In genomic region chr15:80710608-80711363, GRCm38 (mm10) we compare ENCODE assay signal across 8 mouse cellular contexts. TPM values are rescaled to one million over a fixed set of nuclear protein-coding genes. Genes with fewer than 3 reads are reported as not detected.
DNase-seq lines count a peak whose midpoint lies in the region; ATAC-seq lines count a peak whose summit lies in the region.

TSS of gene Tnrc6b (plus strand) at chr15:80711313.

- peak; percentile 99 for ATAC-seq in hindbrain, embryonic 11.5 days (ENCODE audit: low FRiP score)

- H3K9ac ChIP-seq in hindbrain, embryonic 11.5 days (ENCODE audit: low read depth, low read length): peak within 1 kb of the TSS; percentile 73

- H3K4me3 ChIP-seq in hindbrain, embryonic 11.5 days (ENCODE audit: low read depth, low read length): peak within 1 kb of the TSS; percentile 98

- H3K27me3 ChIP-seq in hindbrain, embryonic 11.5 days (ENCODE audit: control insufficient read depth, insufficient read depth, low read length): no peaks in the 10 kb centered on the region

- peak within 1 kb of the TSS; percentile 96 for H3K4me2 ChIP-seq in hindbrain, embryonic 11.5 days (replicated peaks; ENCODE audit: low read depth, low read length)

- WGBS in hindbrain, embryonic 11.5 days: under 1% methylated on average over 39 of the region's 39 CpGs

- H3K4me1 ChIP-seq in hindbrain, embryonic 11.5 days (replicated peaks; ENCODE audit: control insufficient read depth, insufficient read depth, low read length): peaks cover 3% of the 10 kb centered on the region; the same call in 1 of the 2 replicates

- H3K27ac ChIP-seq in hindbrain, embryonic 11.5 days (ENCODE audit: low read depth, low read length): peak within 1 kb of the TSS; percentile 84

- no peaks in the 10 kb centered on the region for H3K9me3 ChIP-seq in hindbrain, embryonic 11.5 days (ENCODE audit: control insufficient read depth, low read length)

- DNase-seq in Muller cell, postnatal 12 days (ENCODE audit: inconsistent ontology term): peak; percentile 100
- peak; percentile 99 for DNase-seq in cerebellum, adult 9-11 months
- peak; percentile 98 to 99 for DNase-seq in frontal cortex, adult 2 months (ENCODE audit: extremely low spot score in 1 of 2, low spot score in 1 of 2)
- peak; percentile 97 for DNase-seq in hindbrain, embryonic 11.5 days (ENCODE audit: low spot score)
- peak; percentile 99 for DNase-seq in layer of hippocampus, postnatal 10 days (ENCODE audit: low spot score in 2 of 2)
- DNase-seq in lung, postnatal 10 days: peak; percentile 99
- DNase-seq in ovary, postnatal 36 days (ENCODE audit: low spot score): peak; percentile 97
- peak; percentile 99 for DNase-seq in thymus, postnatal 25 days

- no peaks in the 10 kb centered on the region for H3K36me3 ChIP-seq in hindbrain, embryonic 11.5 days (ENCODE audit: control insufficient read depth, insufficient read depth, low read length)

RNA-seq across cellular contexts. Expression of gene Tnrc6b, which starts in this region (rescaled TPM):
- 21.4 and 43.0 TPM in 2 replicates for polyA plus RNA-seq in frontal cortex, adult 2 months (2012; rRNA removed)
- polyA plus RNA-seq in hindbrain, embryonic 11.5 days (2014; fragmentation: Nextera tagmentation; extraction: Ambion mirVana): 20.1 and 24.9 TPM in 2 replicates
- 100 to 1,000 TPM; 106 to 112 TPM for total RNA-seq in layer of hippocampus, postnatal 10 days (2021)

Comparison
In these comparisons a context has a peak if more than half of its experiments do, and no peak if none do; other contexts are left out.
1. Peak in every context shown above with its lines: DNase-seq, ATAC-seq, H3K4me3 ChIP-seq and H3K27ac ChIP-seq.